Mouse (Mus musculus) neural tube, embryonic 13.5 days (tissue): ENCODE data around the gene 0610030E20Rik. TPM values are rescaled to one million over a fixed set of nuclear protein-coding genes. Genes with fewer than 3 reads are reported as not detected.

ENCODE experiments used
- ATAC-seq: fragments of 200-750 bp; cut with Nextera tagmentation; 2 replicates; pipeline ENCODE4 v1.8.0; 2017; ENCODE audit warnings: low read depth, mild to moderate bottlenecking, moderate TSS enrichment, moderate library complexity
- H3K27ac ChIP-seq: fragments of 300-500 bp; sonication (generic); replicated peaks from 2 replicates; pipeline ENCODE4 v1.5.1; 2015; ENCODE audit warnings: moderate library complexity, mild to moderate bottlenecking, inconsistent platforms
- H3K27me3 ChIP-seq: fragments of 300-500 bp; sonication (generic); 2 replicates; pipeline ENCODE4 v1.6.1; 2015; ENCODE audit warnings: mild to moderate bottlenecking, inconsistent platforms
- H3K36me3 ChIP-seq: fragments of 300-500 bp; sonication (generic); 2 replicates; pipeline ENCODE4 v1.6.1; 2015; ENCODE audit warnings: mild to moderate bottlenecking, inconsistent platforms
- H3K4me1 ChIP-seq: fragments of 300-500 bp; sonication (generic); replicated peaks from 2 replicates; pipeline ENCODE4 v1.6.1; 2015; ENCODE audit warnings: inconsistent platforms
- H3K4me2 ChIP-seq: fragments of 300-500 bp; sonication (generic); 2 replicates; pipeline ENCODE4 v1.6.1; 2015; ENCODE audit warnings: inconsistent platforms, mild to moderate bottlenecking, moderate library complexity
- H3K4me3 ChIP-seq: fragments of 300-500 bp; sonication (generic); 2 replicates; pipeline ENCODE4 v1.5.1; 2015; ENCODE audit warnings: mild to moderate bottlenecking, inconsistent platforms
- H3K9ac ChIP-seq: fragments of 300-500 bp; sonication (generic); 2 replicates; pipeline ENCODE4 v1.6.1; 2015; ENCODE audit warnings: moderate library complexity, mild to moderate bottlenecking, inconsistent platforms
- H3K9me3 ChIP-seq: fragments of 300-500 bp; sonication (generic); 2 replicates; pipeline ENCODE4 v1.6.1; 2016; ENCODE audit warnings: inconsistent platforms
- WGBS: fragments of 180-500 bp; shearing (Covaris S2); methylation state at CpG from one replicate; pipeline ENCODE4 v1.1.7; 2015; 5-methylcytosine and 5-hydroxymethylcytosine counted together
- polyA plus RNA-seq: library from polyadenylated mRNA; unstranded; fragments of >200 nt; fragmentation: Nextera tagmentation; extraction: Ambion mirVana; gene quantifications from 2 replicates; pipeline ENCODE4 v1.2.1, GENCODE M21; 2015

The 0610030E20Rik gene
- polyA plus RNA-seq, 1 experiment from 2014 or later, result 19.3 TPM

DNA sequence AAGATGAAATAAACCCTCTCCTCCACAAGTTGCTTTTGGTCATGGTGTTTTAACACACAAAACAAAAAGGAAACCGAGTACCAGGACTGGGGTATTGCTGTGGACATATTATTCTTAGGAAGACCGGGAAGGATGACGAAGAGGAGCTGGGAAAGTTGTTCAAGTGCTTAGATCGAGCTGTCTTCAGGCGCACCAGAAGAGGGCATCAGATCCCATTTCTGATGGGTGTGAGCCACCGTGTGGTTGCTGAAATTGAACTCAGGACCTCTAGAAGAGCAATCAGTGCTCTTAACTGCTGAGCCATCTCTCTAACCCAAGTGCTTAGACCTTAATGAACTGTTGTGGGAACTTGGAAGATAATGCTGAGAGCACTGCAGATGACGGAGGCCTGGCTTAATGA, 16.9 kb downstream of the 0610030E20Rik start:
- Histone ChIP-seq H3K4me1 (peaks cover 24% of the 10 kb centered on the region), H3K27ac (no peak overlapping the region), H3K9ac (no peak overlapping the region), H3K27me3 (no peaks in the 10 kb centered on the region), H3K4me3 (no peak overlapping the region), H3K36me3 (peaks cover 18% of the 10 kb centered on the region), H3K9me3 (no peaks in the 10 kb centered on the region), H3K4me2 (no peak overlapping the region)
- 54% methylated on average over 7 of the region's 7 CpGs for WGBS
- no peak for ATAC-seq

DNA sequence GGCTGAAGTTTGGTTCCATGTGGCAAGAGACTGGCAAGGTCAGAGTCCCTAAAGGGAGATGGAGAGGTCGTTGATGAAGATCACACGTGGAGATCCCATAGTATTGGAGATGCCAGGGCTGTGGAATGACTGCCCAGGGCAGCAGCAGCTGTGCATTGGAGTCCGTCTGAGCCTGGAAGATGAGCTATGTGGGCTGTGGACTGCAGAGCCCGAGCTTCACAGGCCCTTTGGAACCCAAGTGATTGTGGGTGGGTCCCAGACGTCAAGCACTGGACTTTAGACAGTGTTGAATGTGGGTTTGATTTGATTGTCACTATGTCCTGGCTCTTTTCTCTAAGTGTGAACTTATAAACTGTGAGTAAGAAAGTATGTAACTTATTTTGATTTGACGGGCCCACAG, 17.9 kb downstream of the 0610030E20Rik start:
- H3K9ac ChIP-seq, result no peak overlapping the region
- peaks cover 8% of the 10 kb centered on the region for H3K36me3 ChIP-seq
- peaks cover 24% of the 10 kb centered on the region for H3K4me1 ChIP-seq
- no peaks in the 10 kb centered on the region for H3K27me3 ChIP-seq
- H3K4me2 ChIP-seq, result no peak overlapping the region
- H3K9me3 ChIP-seq, result no peaks in the 10 kb centered on the region
- 64% methylated on average over 6 of the region's 6 CpGs for WGBS
- H3K4me3 ChIP-seq, result no peak overlapping the region
- H3K27ac ChIP-seq, result no peak overlapping the region
- ATAC-seq, result no peak

DNA sequence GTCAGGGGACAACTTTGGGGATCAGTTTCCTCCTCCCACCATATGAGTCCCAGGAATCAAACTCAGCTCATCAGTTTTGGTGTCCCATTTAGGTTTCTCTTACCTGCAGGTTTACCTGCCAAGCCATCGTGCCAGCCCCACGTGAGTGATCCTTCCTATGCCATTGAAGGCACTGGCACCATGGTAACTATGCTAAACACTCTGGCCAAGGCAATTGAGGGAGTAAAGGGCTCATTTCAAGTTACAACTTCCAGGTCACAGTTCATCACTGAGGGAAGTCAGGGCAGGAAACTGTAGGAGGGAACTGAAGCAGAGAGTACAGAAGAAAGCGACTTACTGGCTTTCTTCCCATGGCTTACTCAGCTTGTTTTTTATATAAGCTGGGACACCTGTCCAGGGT, 19.2 kb downstream of the 0610030E20Rik start:
- no peak for ATAC-seq
- 72% methylated on average over 3 of the region's 3 CpGs for WGBS

DNA sequence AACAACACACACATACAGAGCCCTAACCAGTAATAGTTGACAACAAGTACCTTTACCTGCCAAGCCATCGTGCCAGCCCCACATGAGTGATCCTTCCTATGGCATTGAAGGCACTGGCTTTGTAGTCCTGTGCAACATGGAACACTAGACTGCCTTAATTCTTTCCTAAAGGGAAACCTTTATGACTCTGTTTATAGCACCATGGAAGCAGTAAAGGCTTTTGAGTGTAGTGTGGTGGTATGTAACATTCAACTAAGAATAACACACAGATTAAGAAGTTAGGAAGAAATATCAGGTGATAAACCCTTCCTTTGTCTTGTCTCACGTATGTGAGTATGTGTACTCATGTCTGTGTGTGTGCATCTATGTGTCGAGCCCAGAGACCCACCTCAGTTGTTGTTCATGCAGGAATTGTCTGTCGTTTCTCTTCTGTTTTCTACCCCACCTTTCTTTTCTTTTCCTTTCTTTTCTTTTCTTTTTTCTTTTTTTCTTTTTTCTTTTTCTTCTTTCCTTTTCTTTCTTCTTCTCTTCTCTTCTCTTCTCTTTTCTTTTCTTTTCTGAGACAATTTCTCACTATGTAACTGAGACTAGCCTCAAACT, 19.8 kb downstream of the 0610030E20Rik start, which contains the start of gene Rnf181:
TSS of gene Rnf181 (minus strand) at position 113 of the 600 bp plus-strand sequence.
- Histone ChIP-seq H3K4me2 (no peak within 1 kb of the TSS), H3K4me3 (no peak within 1 kb of the TSS), H3K36me3 (no peaks in the 10 kb centered on the region), H3K27ac (no peak within 1 kb of the TSS), H3K27me3 (no peaks in the 10 kb centered on the region), H3K4me1 (peaks cover 15% of the 10 kb centered on the region), H3K9ac (no peak within 1 kb of the TSS), H3K9me3 (no peaks in the 10 kb centered on the region)
- ATAC-seq, result no peak
- WGBS, result 73% methylated on average over 4 of the region's 4 CpGs

More for the DNA sequence above, 19.2 kb downstream of the 0610030E20Rik start:
- Histone ChIP-seq H3K27me3 (no peaks in the 10 kb centered on the region), H3K4me2 (no peak overlapping the region), H3K4me1 (peaks cover 19% of the 10 kb centered on the region), H3K4me3 (no peak overlapping the region), H3K36me3 (no peaks in the 10 kb centered on the region), H3K9ac (no peak overlapping the region), H3K27ac (no peak overlapping the region), H3K9me3 (no peaks in the 10 kb centered on the region)

DNA sequence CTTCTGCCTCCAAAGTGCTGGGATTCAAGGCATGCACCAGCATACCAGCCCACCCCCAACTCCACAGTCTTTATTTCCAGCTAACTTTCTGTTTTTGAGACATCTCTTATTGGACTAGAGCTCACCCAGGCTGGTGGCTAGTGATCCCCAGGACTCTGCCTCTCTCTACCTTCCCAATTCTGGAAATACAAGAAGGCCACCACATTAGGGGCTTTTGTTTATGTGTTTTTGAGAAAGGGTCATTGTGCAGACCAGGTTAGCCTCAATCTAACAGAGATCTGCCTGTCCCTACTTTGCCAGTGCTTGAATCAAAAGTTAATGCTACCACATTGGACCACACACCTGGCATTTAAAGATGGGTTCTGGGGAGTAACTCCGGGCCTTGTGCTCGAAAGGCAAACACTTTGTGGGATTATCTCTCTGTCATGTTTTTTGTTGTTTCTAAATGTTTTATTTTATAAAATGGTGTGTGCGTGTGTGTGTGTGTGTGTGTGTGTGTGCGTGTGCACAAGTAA, 20.4 kb downstream of the 0610030E20Rik start:
- Histone ChIP-seq H3K36me3 (no peaks in the 10 kb centered on the region), H3K9ac (no peak overlapping the region), H3K4me1 (peaks cover 15% of the 10 kb centered on the region), H3K27ac (no peak overlapping the region), H3K9me3 (no peaks in the 10 kb centered on the region), H3K27me3 (no peaks in the 10 kb centered on the region), H3K4me3 (no peak overlapping the region), H3K4me2 (no peak overlapping the region)
- WGBS, result 74% methylated on average over 4 of the region's 4 CpGs
- no peak for ATAC-seq

DNA sequence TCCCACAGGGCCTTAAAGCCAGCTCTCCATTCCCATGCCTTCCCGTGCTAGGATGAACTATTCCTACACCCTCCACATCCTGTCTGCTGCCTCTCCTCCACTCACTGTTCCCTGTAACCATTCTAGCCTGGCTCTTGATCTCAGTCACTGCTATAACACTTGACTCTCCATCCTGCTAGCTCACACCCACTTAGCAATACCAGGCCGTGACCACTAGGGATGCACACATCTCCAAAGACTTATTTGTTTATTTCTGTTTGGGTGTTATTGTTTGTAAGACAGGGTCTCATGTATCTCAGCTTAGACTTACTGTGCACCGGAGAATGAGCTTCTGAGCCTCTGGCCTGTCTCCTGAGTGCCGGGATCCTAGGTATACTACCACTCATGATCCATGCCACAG, 22.4 kb downstream of the 0610030E20Rik start:
- Histone ChIP-seq H3K36me3 (no peaks in the 10 kb centered on the region), H3K9ac (no peak overlapping the region), H3K4me2 (no peak overlapping the region), H3K4me1 (peaks cover 9% of the 10 kb centered on the region; the same call in 1 of the 2 replicates), H3K27me3 (no peaks in the 10 kb centered on the region), H3K9me3 (no peaks in the 10 kb centered on the region), H3K4me3 (no peak overlapping the region), H3K27ac (no peak overlapping the region)
- no peak for ATAC-seq
- WGBS, result 79% methylated on average over 4 of the region's 4 CpGs

DNA sequence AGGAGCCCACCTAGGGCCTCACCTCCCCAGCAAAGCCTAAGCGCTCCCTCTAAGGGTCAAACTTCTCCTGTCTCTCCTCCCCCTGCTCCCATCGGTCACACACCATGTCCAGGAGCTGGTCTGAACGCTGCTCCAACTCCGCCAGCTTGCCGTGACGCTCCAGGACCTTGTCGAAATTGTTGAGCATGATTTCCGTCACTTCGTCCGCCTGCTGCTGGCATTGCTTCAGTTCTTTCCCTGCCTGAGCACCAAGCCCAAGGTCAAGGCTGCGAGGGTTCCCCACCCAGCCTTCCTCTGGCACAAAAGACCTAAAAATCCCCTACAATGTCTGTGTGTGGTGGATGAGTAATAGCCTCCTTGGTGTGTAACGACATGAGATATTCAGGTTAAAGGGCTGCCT, 23.0 kb downstream of the 0610030E20Rik start:
- Histone ChIP-seq H3K9ac (no peak overlapping the region), H3K9me3 (no peaks in the 10 kb centered on the region), H3K4me3 (no peak overlapping the region), H3K36me3 (no peaks in the 10 kb centered on the region), H3K4me2 (no peak overlapping the region), H3K27me3 (no peaks in the 10 kb centered on the region), H3K27ac (no peak overlapping the region), H3K4me1 (peaks cover 9% of the 10 kb centered on the region; the same call in 1 of the 2 replicates)
- WGBS, result 81% methylated on average over 12 of the region's 12 CpGs
- ATAC-seq, result no peak

DNA sequence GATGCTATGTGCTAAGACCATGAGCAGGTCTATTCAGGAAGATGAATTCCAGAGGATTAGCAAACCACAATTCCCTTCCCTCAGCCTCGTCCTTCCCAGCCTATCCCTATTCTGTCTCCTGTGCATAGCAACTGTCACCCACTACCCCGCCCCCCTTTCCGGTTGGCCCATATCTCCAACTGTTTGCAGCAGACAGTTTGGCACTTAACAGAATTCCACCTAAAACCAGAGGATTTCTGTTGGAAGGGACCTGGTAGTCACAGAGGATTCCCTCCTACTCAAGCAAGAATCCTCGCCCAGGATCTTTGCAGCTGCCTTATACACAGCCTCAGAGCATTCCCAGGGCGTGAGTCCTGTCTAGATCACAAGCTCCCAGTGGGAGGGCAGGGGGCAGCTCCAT, 24.0 kb downstream of the 0610030E20Rik start:
- no peak for ATAC-seq
- H3K27me3 ChIP-seq, result no peaks in the 10 kb centered on the region
- H3K9me3 ChIP-seq, result no peaks in the 10 kb centered on the region
- peaks cover 9% of the 10 kb centered on the region; the same call in 1 of the 2 replicates for H3K4me1 ChIP-seq
- no peaks in the 10 kb centered on the region for H3K36me3 ChIP-seq
- 0 out of 2 replicates have a peak overlapping the region, but pooled peaks have one; percentile 7 for H3K27ac ChIP-seq
- 51% methylated on average over 5 of the region's 5 CpGs for WGBS
- H3K4me3 ChIP-seq, result no peak overlapping the region
- H3K9ac ChIP-seq, result no peak overlapping the region
- H3K4me2 ChIP-seq, result no peak overlapping the region

DNA sequence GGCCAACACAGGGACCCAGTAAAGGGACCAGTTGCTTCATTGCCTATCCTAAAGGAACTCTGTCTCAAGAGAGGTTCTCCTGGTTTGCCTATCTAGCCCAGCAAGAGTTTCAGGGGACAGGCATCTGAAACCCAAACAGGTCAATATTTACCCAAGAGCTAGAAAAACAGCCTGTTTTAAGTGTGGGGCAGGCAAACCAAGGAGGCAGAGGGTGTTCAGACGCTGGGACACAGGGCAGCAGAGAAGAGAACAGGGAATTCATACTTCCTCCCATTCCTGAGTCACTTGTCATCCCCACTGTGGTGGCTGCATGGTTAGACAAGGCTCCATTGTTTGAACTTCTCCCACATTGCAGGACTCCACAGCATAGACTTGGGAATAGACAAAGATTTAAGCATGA, 24.5 kb downstream of the 0610030E20Rik start:
- Histone ChIP-seq H3K27ac (0 out of 2 replicates have a peak overlapping the region, but pooled peaks have one; percentile 7), H3K9me3 (no peaks in the 10 kb centered on the region), H3K27me3 (no peaks in the 10 kb centered on the region), H3K9ac (no peak overlapping the region), H3K4me2 (no peak overlapping the region), H3K4me1 (peaks cover 9% of the 10 kb centered on the region; the same call in 1 of the 2 replicates), H3K4me3 (no peak overlapping the region), H3K36me3 (no peaks in the 10 kb centered on the region)
- 40% methylated on average over 1 of the region's 1 CpGs for WGBS
- ATAC-seq, result no peak

DNA sequence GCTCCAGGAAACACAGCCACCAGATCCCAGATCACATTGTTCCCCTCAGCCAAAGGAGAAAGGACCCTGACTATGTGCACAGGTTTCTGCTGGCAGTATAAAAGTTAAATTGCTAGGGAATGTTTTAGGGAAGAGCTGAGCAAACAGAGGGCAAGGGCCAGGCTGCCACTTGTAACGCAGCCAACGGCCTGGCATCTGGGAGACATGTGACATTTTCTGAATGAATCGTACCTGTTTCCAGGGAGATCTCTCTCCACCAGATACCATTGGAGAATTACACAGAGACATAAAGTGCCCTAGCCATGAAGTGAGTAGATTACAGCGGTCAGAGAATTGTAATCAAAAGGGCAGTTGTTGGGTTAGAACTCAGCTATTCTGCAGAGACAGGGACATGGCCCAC, 26.1 kb downstream of the 0610030E20Rik start:
- WGBS, result 85% methylated on average over 4 of the region's 4 CpGs
- H3K9ac ChIP-seq, result no peak overlapping the region
- H3K36me3 ChIP-seq, result no peaks in the 10 kb centered on the region
- ATAC-seq, result no peak
- no peaks in the 10 kb centered on the region for H3K27me3 ChIP-seq
- H3K4me2 ChIP-seq, result no peak overlapping the region
- H3K9me3 ChIP-seq, result no peaks in the 10 kb centered on the region
- H3K27ac ChIP-seq, result no peak overlapping the region
- H3K4me3 ChIP-seq, result no peak overlapping the region
- peaks cover 9% of the 10 kb centered on the region; the same call in 1 of the 2 replicates for H3K4me1 ChIP-seq

DNA sequence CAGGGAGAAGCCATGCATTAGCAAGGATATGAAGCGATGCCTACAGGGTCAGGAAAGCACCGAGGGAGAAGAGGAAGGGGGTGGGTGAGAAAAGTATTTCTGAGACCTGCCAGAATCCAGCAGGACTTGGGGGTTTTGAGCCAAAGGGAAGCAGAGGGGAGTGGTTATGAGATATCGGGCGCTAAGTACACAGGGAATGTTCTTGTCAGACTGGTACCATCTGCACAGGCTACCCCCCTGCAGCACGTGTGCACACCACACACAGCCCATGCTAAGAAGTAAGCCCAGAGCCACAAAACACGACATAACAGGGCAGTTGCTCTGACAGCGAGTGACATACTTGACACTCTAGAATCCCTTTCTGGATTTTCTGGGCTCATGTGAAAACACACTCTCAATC, 27.1 kb downstream of the 0610030E20Rik start:
- H3K9ac ChIP-seq, result no peak overlapping the region
- H3K27me3 ChIP-seq, result peaks cover 8% of the 10 kb centered on the region
- H3K9me3 ChIP-seq, result no peaks in the 10 kb centered on the region
- no peak overlapping the region for H3K27ac ChIP-seq
- no peak overlapping the region for H3K4me3 ChIP-seq
- no peaks in the 10 kb centered on the region for H3K36me3 ChIP-seq
- no peak for ATAC-seq
- no peak overlapping the region for H3K4me2 ChIP-seq
- WGBS, result 74% methylated on average over 7 of the region's 7 CpGs
- peaks cover 9% of the 10 kb centered on the region; the same call in 1 of the 2 replicates for H3K4me1 ChIP-seq

DNA sequence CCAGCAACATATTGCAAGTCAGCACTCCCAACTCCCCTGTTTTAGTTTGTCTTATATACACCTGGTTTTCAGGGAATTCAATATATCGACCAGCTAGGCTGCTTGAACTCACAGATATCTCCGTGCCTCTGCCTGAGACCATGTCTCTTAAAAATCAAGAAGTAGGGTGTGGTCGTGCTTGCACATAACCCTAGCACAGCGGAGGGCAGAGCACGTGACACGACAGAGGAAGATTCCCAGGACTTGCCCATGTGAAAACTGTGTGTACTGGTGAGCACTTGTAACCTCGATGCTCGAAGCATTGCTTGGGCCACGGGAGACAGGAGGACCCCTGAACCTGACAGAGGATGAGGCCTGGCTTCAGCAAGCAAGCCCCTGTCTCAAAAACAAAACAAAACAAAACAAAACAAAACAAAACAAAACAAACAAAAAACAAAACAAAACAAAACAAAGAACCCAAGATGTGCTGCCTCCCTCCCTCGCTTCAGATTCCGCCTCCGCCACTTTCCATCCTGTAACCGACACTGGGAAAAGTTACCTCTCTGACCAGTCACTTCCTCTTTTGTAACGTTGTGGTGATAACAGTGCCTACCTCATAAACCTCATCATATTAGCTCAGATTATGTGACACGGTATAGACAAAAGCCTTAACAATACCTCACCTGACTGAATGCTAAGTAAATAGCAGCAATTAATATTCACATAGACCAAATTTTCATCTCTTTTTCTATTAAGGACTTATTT, 27.9 kb downstream of the 0610030E20Rik start:
- no peak for ATAC-seq
- WGBS, result 81% methylated on average over 15 of the region's 15 CpGs
- Histone ChIP-seq H3K4me2 (no peak overlapping the region), H3K4me1 (peaks cover 12% of the 10 kb centered on the region), H3K9me3 (no peaks in the 10 kb centered on the region), H3K36me3 (no peaks in the 10 kb centered on the region), H3K4me3 (no peak overlapping the region), H3K9ac (no peak overlapping the region), H3K27ac (no peak overlapping the region), H3K27me3 (peaks cover 16% of the 10 kb centered on the region)
